Mouse (Mus musculus) adrenal gland, postnatal 14 days (tissue): ENCODE measurements around the gene Plppr1. TPM values are rescaled to one million over a fixed set of nuclear protein-coding genes. Genes with fewer than 3 reads are reported as not detected.

Experiments
- DNase-seq: peaks from one replicate; pipeline ENCODE4 v3.0.0; 2021; ENCODE audit warnings: mixed read lengths
- total RNA-seq: library from RNA; stranded (reverse); gene quantifications from 2 replicates; pipeline ENCODE4 v1.2.3, GENCODE M21; 2021

The Plppr1 gene
- total RNA-seq, 1 experiment from 2014 or later: 0.56 TPM

DNA sequence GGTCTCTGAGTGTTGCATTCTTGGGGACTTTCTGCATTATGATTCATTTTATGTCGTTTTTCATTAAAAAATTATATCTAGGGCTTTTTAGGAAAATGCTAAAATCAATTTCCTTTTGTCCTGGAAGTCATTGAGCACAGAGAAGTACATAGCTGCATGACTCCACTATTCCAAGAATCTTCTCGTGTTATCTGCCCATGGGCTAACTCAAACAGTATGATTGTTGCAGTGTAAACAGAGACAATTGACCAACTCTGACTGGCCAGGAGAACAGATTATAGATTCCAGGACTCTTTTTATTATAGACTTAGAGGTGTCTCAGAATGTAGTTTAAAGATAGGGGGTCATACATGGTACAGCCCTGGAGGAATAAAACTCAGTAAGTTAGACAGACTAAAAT, 327.8 kb downstream of the Plppr1 start:
- DNase-seq: no peak
